Mouse (Mus musculus) MEL (cell line): ENCODE measurements around the gene Micu1. TPM values are rescaled to one million over a fixed set of nuclear protein-coding genes. Genes with fewer than 3 reads are reported as not detected.
"Not testable (repeated sequence)": the region's sequence is repeated elsewhere in the genome, so short reads cannot be mapped to it uniquely, and the experiment has no call there.

ENCODE experiments used
- DNase-seq: peaks from one replicate; pipeline ENCODE4 v3.0.0; 2011; ENCODE audit warnings: low read depth, low spot score
- H3K27ac ChIP-seq: 2 replicates; pipeline ENCODE4 v1.5.1; 2012; ENCODE audit warnings: low read depth, mild to moderate bottlenecking, control low read depth, low read length, moderate library complexity; ENCODE audit not compliant: control insufficient read depth
- H3K27me3 ChIP-seq, 2 experiments: fragments of 150-350 bp in 1 of 2; sonication (generic) in 1 of 2; 2 replicates each; pipeline ENCODE4 v1.6.1; 2012; ENCODE audit warnings: low read length in 2 of 2, mild to moderate bottlenecking in 2 of 2, improper control_type of control experiment in 1 of 2, moderate library complexity in 1 of 2; ENCODE audit not compliant: insufficient read depth in 2 of 2, control insufficient read depth in 1 of 2
- H3K36me3 ChIP-seq, 2 experiments: 2 replicates each; pipeline ENCODE4 v1.6.1; 2012 to 2014; ENCODE audit warnings: low read length in 2 of 2, improper control_type of control experiment in 1 of 2, inconsistent platforms in 1 of 2, mild to moderate bottlenecking in 1 of 2; ENCODE audit not compliant: insufficient read depth in 2 of 2, control insufficient read depth in 1 of 2
- H3K4me1 ChIP-seq, 2 experiments: fragments of 150-350 bp in 1 of 2; sonication (generic) in 1 of 2; 2 replicates each; pipeline ENCODE4 v1.6.1; 2012; ENCODE audit warnings: low read length in 2 of 2, improper control_type of control experiment in 1 of 2, mild to moderate bottlenecking in 1 of 2; ENCODE audit not compliant: insufficient read depth in 2 of 2, control insufficient read depth in 1 of 2
- H3K4me3 ChIP-seq, 2 experiments: fragments of 150-350 bp in 1 of 2; sonication (generic) in 1 of 2; 2 replicates each; pipeline ENCODE4 v1.5.1; 2012; ENCODE audit warnings: low read depth in 2 of 2, low read length in 2 of 2, mild to moderate bottlenecking in 2 of 2, moderate library complexity in 2 of 2, control low read depth in 1 of 2, improper control_type of control experiment in 1 of 2; ENCODE audit not compliant: control insufficient read depth in 1 of 2, insufficient read depth in 1 of 2
- H3K79me2 ChIP-seq: 2 replicates; pipeline ENCODE4 v1.6.1; 2012; ENCODE audit warnings: mild to moderate bottlenecking, low read length, moderate library complexity; ENCODE audit not compliant: control insufficient read depth, poor library complexity, insufficient read depth
- H3K9ac ChIP-seq: 2 replicates; pipeline ENCODE4 v1.6.1; 2012; ENCODE audit warnings: low read depth, mild to moderate bottlenecking, control low read depth, low read length, moderate library complexity; ENCODE audit not compliant: control insufficient read depth, poor library complexity, severe bottlenecking
- H3K9me3 ChIP-seq: fragments of 150-350 bp; sonication (generic); replicated peaks from 2 replicates; pipeline ENCODE4 v1.6.1; 2012; ENCODE audit warnings: mild to moderate bottlenecking, low read length, improper control_type of control experiment, moderate library complexity; ENCODE audit not compliant: insufficient read depth
- BHLHE40 ChIP-seq: IDR thresholded peaks from 2 replicates; pipeline ENCODE4 v1.6.1; 2012; ENCODE audit warnings: low read depth, mild to moderate bottlenecking, inconsistent platforms, low read length, improper control_type of control experiment, borderline replicate concordance
- CHD2 ChIP-seq: IDR thresholded peaks from 2 replicates; pipeline ENCODE4 v1.6.1; 2011; ENCODE audit warnings: low read length, improper control_type of control experiment
- CTCF ChIP-seq, 3 experiments: IDR thresholded peaks in 2 of 3; conservative IDR thresholded peaks in 1 of 3; 2 replicates each; pipeline ENCODE4 v1.5.1; 2011 to 2012; ENCODE audit warnings: low read length in 3 of 3, low read depth in 2 of 3, mild to moderate bottlenecking in 2 of 3, improper control_type of control experiment in 1 of 3, inconsistent platforms in 1 of 3, mixed read lengths in 1 of 3, moderate library complexity in 1 of 3; ENCODE audit not compliant: control insufficient read depth in 1 of 3, insufficient read depth in 1 of 3, poor library complexity in 1 of 3, severe bottlenecking in 1 of 3
- E2F4 ChIP-seq: IDR thresholded peaks from 2 replicates; pipeline ENCODE4 v1.6.1; 2011; ENCODE audit warnings: low read depth, low read length, improper control_type of control experiment, borderline replicate concordance
- ELF1 ChIP-seq: IDR thresholded peaks from 2 replicates; pipeline ENCODE4 v1.6.1; 2014; ENCODE audit warnings: low read depth, mild to moderate bottlenecking, inconsistent platforms, low read length, improper control_type of control experiment, moderate library complexity
- EP300 ChIP-seq, 2 experiments: IDR thresholded peaks; 2 replicates each; pipeline ENCODE4 v1.6.1; 2011; ENCODE audit warnings: improper control_type of control experiment in 2 of 2, low read length in 2 of 2, low read depth in 1 of 2, mild to moderate bottlenecking in 1 of 2
- ETS1 ChIP-seq: IDR thresholded peaks from 2 replicates; pipeline ENCODE4 v1.6.1; 2012; ENCODE audit warnings: low read depth, mild to moderate bottlenecking, inconsistent platforms, low read length, improper control_type of control experiment, moderate library complexity
- GATA1 ChIP-seq: IDR thresholded peaks from 2 replicates; pipeline ENCODE4 v1.6.1; 2011; ENCODE audit warnings: low read depth, low read length, improper control_type of control experiment
- JUND ChIP-seq: IDR thresholded peaks from 2 replicates; pipeline ENCODE4 v1.6.1; 2011; ENCODE audit warnings: low read depth, mild to moderate bottlenecking, improper control_type of control experiment, low read length
- MAFK ChIP-seq: IDR thresholded peaks from 2 replicates; pipeline ENCODE4 v1.6.1; 2011; ENCODE audit warnings: low read depth, mild to moderate bottlenecking, low read length, improper control_type of control experiment, borderline replicate concordance
- MAZ ChIP-seq: IDR thresholded peaks from 2 replicates; pipeline ENCODE4 v1.6.1; 2012; ENCODE audit warnings: low read depth, mild to moderate bottlenecking, inconsistent platforms, low read length, improper control_type of control experiment
- MEF2A ChIP-seq: IDR thresholded peaks from 2 replicates; pipeline ENCODE4 v1.6.1; 2014; ENCODE audit warnings: low read depth, mild to moderate bottlenecking, inconsistent platforms, low read length, improper control_type of control experiment; ENCODE audit not compliant: poor library complexity, insufficient replicate concordance, severe bottlenecking; ENCODE audit errors: extremely low read depth
- MXI1 ChIP-seq: IDR thresholded peaks from 2 replicates; pipeline ENCODE4 v1.6.1; 2011; ENCODE audit warnings: mild to moderate bottlenecking, low read depth, low read length, improper control_type of control experiment
- NELFE ChIP-seq: IDR thresholded peaks from 2 replicates; pipeline ENCODE4 v1.6.1; 2011; ENCODE audit warnings: low read depth, low read length, improper control_type of control experiment
- POLR2A ChIP-seq, 2 experiments: IDR thresholded peaks; 2 replicates each; pipeline ENCODE4 v1.6.1; 2011 to 2012; ENCODE audit warnings: low read length in 2 of 2, mild to moderate bottlenecking in 2 of 2, control low read depth in 1 of 2, improper control_type of control experiment in 1 of 2, low read depth in 1 of 2, moderate library complexity in 1 of 2; ENCODE audit not compliant: control insufficient read depth in 1 of 2, insufficient read depth in 1 of 2, poor library complexity in 1 of 2
- POLR2AphosphoS2 ChIP-seq: IDR thresholded peaks from 2 replicates; pipeline ENCODE4 v1.6.1; 2011; ENCODE audit warnings: low read length, improper control_type of control experiment
- RCOR1 ChIP-seq: IDR thresholded peaks from 2 replicates; pipeline ENCODE4 v1.6.1; 2012; ENCODE audit warnings: low read depth, mild to moderate bottlenecking, inconsistent platforms, low read length, improper control_type of control experiment
- SIN3A ChIP-seq: IDR thresholded peaks from 2 replicates; pipeline ENCODE4 v1.6.1; 2012; ENCODE audit warnings: low read length, improper control_type of control experiment, inconsistent platforms
- TAL1 ChIP-seq: IDR thresholded peaks from 2 replicates; pipeline ENCODE4 v1.6.1; 2012; ENCODE audit warnings: mild to moderate bottlenecking, inconsistent platforms, low read length, moderate library complexity, mixed read lengths
- TBP ChIP-seq: IDR thresholded peaks from 2 replicates; pipeline ENCODE4 v1.8.0; 2011; ENCODE audit warnings: low read depth, low read length, improper control_type of control experiment
- TCF12 ChIP-seq: IDR thresholded peaks from 2 replicates; pipeline ENCODE4 v1.6.1; 2014; ENCODE audit warnings: low read depth, mild to moderate bottlenecking, inconsistent platforms, low read length, improper control_type of control experiment, moderate library complexity
- ZC3H11A ChIP-seq: IDR thresholded peaks from 2 replicates; pipeline ENCODE4 v1.6.1; 2012; ENCODE audit warnings: low read depth, mild to moderate bottlenecking, inconsistent platforms, low read length, improper control_type of control experiment
- polyA plus RNA-seq, 2 experiments: library from polyadenylated mRNA; stranded (reverse) in 1 of 2; unstranded in 1 of 2; fragments of >175 nt in 1 of 2; fragments of >200 nt in 1 of 2; gene quantifications; 2 replicates each; pipeline versions ENCODE4 v1.2.1 to v1.2.4; 2012; ENCODE audit warnings: low replicate concordance in 2 of 2, low read depth in 1 of 2; ENCODE audit not compliant: insufficient read length in 2 of 2, insufficient read depth in 1 of 2, missing spikeins in 1 of 2
- total RNA-seq: library from RNA; depleted of rRNA; stranded (reverse); fragments of 300-350 nt; gene quantifications from 2 replicates; pipeline ENCODE4 v1.2.3, GENCODE M21; 2012

The Micu1 gene
- total and polyA plus RNA-seq, 3 experiments, result 18.0 to 26.8 TPM; not detected in 1

GRCm38 (mm10) chr10:59872651-59873050 lies 170.4 kb downstream of the Micu1 start:
- peak overlapping the region in 1 of 2 experiments; percentile 38; a peak in 1 of 4 replicates for H3K4me3 ChIP-seq
- H3K27me3 ChIP-seq, H3K79me2 ChIP-seq, H3K9me3 ChIP-seq: not testable (repeated sequence)
- TF ChIP-seq MAFK, result peak; percentile 60; the same call in 1 of the 2 replicates
- 0 out of 2 replicates have a peak, but pooled peaks have one; percentile 31 for TF ChIP-seq ELF1
- TF ChIP-seq TBP, result peak; percentile 98
- DNase-seq, result peak; percentile 70
- H3K4me1 ChIP-seq, result peaks cover 4 to 29% of the 10 kb centered on the region in 2 experiments
- H3K36me3 ChIP-seq, result peaks cover 0 to 25% of the 10 kb centered on the region in 2 experiments; a peak in 2 of 4 replicates
- H3K27ac ChIP-seq, result peak overlapping the region; percentile 84
- peak overlapping the region; percentile 42 for H3K9ac ChIP-seq

DNA sequence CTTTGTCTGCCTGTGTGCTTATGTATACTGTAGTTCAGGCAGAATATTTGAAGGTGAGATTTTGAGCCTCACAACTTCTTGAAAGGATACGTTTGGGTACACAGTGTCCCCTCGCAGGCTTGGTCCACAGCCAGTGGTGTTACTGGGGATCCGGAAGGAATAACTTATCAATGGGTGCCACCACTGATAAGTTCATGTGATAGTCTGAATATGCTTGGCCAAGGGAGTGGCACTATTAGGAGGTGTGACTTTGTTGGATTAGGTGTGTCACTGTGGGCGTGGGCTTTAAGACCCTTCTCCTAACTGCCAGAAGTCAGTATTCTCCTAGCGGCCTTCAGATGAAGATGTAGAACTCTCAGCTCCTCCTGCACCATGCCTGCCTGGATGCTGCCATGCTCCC lies 170.9 kb downstream of the Micu1 start:
- peaks cover 3% of the 10 kb centered on the region; the same call in 1 of the 2 replicates for H3K79me2 ChIP-seq
- no peaks in the 10 kb centered on the region for H3K9me3 ChIP-seq
- H3K4me3 ChIP-seq, result peak overlapping the region; percentile 38 to 71
- H3K9ac ChIP-seq, result peak overlapping the region; percentile 51
- no peaks in the 10 kb centered on the region for H3K27me3 ChIP-seq
- H3K36me3 ChIP-seq, result peaks cover 0 to 25% of the 10 kb centered on the region in 2 experiments; a peak in 2 of 4 replicates
- H3K4me1 ChIP-seq, result peaks cover 4 to 29% of the 10 kb centered on the region in 2 experiments
- no peak for DNase-seq
- H3K27ac ChIP-seq, result peak overlapping the region; percentile 84
- TF ChIP-seq EP300 (IDR thresholded peaks at IDR 0.05; ENCODE audit: low read depth in 1 of 2, low read length in 2 of 2) (peak; percentile 79 to 83), POLR2A (IDR thresholded peaks at IDR 0.05; ENCODE audit: control insufficient read depth in 1 of 2, insufficient read depth in 1 of 2, low read depth in 1 of 2, low read length in 2 of 2, poor library complexity in 1 of 2) (peak in 1 of 2 experiments; percentile 50; a peak in 1 of 4 replicates), ETS1 (peak; percentile 71), GATA1 (peak; percentile 85), TCF12 (peak; percentile 65), ELF1 (peak; percentile 44; the same call in 1 of the 2 replicates), BHLHE40 (no peak), JUND (no peak)

DNA sequence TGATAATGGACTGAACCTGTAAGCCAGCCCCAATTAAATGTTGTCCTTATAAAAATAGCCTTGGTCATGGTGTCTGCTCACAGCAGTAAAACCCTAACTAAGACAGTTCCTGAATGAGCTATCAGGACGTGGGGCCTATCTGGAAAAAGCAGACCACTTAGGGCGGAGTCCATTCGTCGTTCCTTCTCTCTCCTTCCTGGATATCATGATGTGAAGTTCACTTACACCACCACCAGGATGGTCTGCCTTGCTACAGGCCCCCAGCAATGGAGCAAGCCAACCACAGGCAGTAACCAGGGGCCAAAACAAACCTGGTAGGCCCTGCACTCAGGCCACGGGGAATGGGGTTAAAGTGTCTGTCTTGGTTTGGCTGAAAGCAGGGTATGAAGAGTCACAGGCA lies 171.3 kb downstream of the Micu1 start:
- peak overlapping the region; percentile 84 for H3K27ac ChIP-seq
- H3K4me3 ChIP-seq, result peak overlapping the region; percentile 38 to 71
- H3K9me3 ChIP-seq, result no peaks in the 10 kb centered on the region
- H3K79me2 ChIP-seq, result peaks cover 3% of the 10 kb centered on the region; the same call in 1 of the 2 replicates
- peak; percentile 4 to 70; a peak in 2 of 4 replicates for TF ChIP-seq EP300 (IDR thresholded peaks at IDR 0.05; ENCODE audit: low read depth in 1 of 2, low read length in 2 of 2)
- TF ChIP-seq SIN3A, result peak; percentile 62
- TF ChIP-seq ZC3H11A, result peak; percentile 11; the same call in 1 of the 2 replicates
- TF ChIP-seq TAL1, result peak; percentile 73
- peak; percentile 6; the same call in 1 of the 2 replicates for TF ChIP-seq RCOR1
- peak; percentile 42; the same call in 1 of the 2 replicates for TF ChIP-seq TCF12
- no peak for TF ChIP-seq MXI1
- peak; percentile 19; the same call in 1 of the 2 replicates for TF ChIP-seq NELFE
- TF ChIP-seq GATA1, result peak; percentile 57; the same call in 1 of the 2 replicates
- TF ChIP-seq ETS1, result peak; percentile 2; the same call in 1 of the 2 replicates
- no peak for TF ChIP-seq MAZ
- TF ChIP-seq CHD2, result no peak
- TF ChIP-seq CTCF (IDR thresholded peaks at IDR 0.05 in 2 of 3, conservative IDR thresholded peaks at IDR 0.05 in 1 of 3; ENCODE audit: control insufficient read depth in 1 of 3, insufficient read depth in 1 of 3, low read depth in 2 of 3, low read length in 3 of 3, poor library complexity in 1 of 3, severe bottlenecking in 1 of 3), result peak in 2 of 3 experiments; percentile 22 to 30; a peak in 3 of 6 replicates
- no peak for TF ChIP-seq MEF2A
- 0 out of 2 replicates have a peak, but pooled peaks have one; percentile 4 for TF ChIP-seq E2F4
- peak; percentile 77 for TF ChIP-seq POLR2AphosphoS2
- TF ChIP-seq, all 39 proteins: peak for 12
- H3K4me1 ChIP-seq, result peaks cover 4 to 29% of the 10 kb centered on the region in 2 experiments
- H3K27me3 ChIP-seq, result no peaks in the 10 kb centered on the region
- peak; percentile 91 for DNase-seq
- peak overlapping the region; percentile 51 for H3K9ac ChIP-seq
- H3K36me3 ChIP-seq, result peaks cover 0 to 25% of the 10 kb centered on the region in 2 experiments; a peak in 2 of 4 replicates
